Mouse (Mus musculus) intestine, embryonic 14.5 days (tissue): ENCODE measurements around the gene Rnf166. TPM values are rescaled to one million over a fixed set of nuclear protein-coding genes. Genes with fewer than 3 reads are reported as not detected.

Source experiments
- ATAC-seq: fragments of 200-750 bp; cut with Nextera tagmentation; replicated peaks from 2 replicates; pipeline ENCODE4 v1.8.0; 2017; ENCODE audit warnings: low read depth, moderate number of reproducible peaks, moderate TSS enrichment, moderate library complexity; ENCODE audit not compliant: low FRiP score, low TSS enrichment
- DNase-seq: peaks from one replicate; pipeline ENCODE4 v3.0.0-alpha.2; 2018; ENCODE audit warnings: low spot score
- H3K27ac ChIP-seq: fragments of 300-500 bp; sonication (generic); 2 replicates; pipeline ENCODE4 v1.5.1; 2014; ENCODE audit warnings: low read depth, mild to moderate bottlenecking, control low read depth
- H3K27me3 ChIP-seq: fragments of 300-500 bp; sonication (generic); replicated peaks from 2 replicates; pipeline ENCODE4 v1.6.1; 2014; ENCODE audit warnings: low read length, control low read depth; ENCODE audit not compliant: control insufficient read depth, insufficient read depth
- H3K36me3 ChIP-seq: fragments of 300-500 bp; sonication (generic); 2 replicates; pipeline ENCODE4 v1.6.1; 2014; ENCODE audit warnings: low read length, control low read depth; ENCODE audit not compliant: control insufficient read depth, insufficient read depth
- H3K4me1 ChIP-seq: fragments of 300-500 bp; sonication (generic); replicated peaks from 2 replicates; pipeline ENCODE4 v1.6.1; 2014; ENCODE audit warnings: low read length, control low read depth, mixed read lengths; ENCODE audit not compliant: control insufficient read depth, insufficient read depth
- H3K4me2 ChIP-seq: fragments of 300-500 bp; sonication (generic); 2 replicates; pipeline ENCODE4 v1.6.1; 2014; ENCODE audit warnings: low read length
- H3K4me3 ChIP-seq: fragments of 300-500 bp; sonication (generic); 2 replicates; pipeline ENCODE4 v1.5.1; 2014; ENCODE audit warnings: low read depth, low read length, control low read depth, mixed read lengths
- H3K9ac ChIP-seq: fragments of 300-500 bp; sonication (generic); 2 replicates; pipeline ENCODE4 v1.6.1; 2014; ENCODE audit warnings: mild to moderate bottlenecking, low read length
- H3K9me3 ChIP-seq: fragments of 300-500 bp; sonication (generic); 2 replicates; pipeline ENCODE4 v1.6.1; 2016; ENCODE audit warnings: low read length, control low read depth; ENCODE audit not compliant: control insufficient read depth
- WGBS: fragments of 180-500 bp; shearing (Covaris S2); extraction: QIAGEN DNeasy Blood & Tissue Kit; methylation state at CpG from one replicate; pipeline ENCODE4 v1.1.7; 2014; 5-methylcytosine and 5-hydroxymethylcytosine counted together
- polyA plus RNA-seq: library from polyadenylated mRNA; unstranded; fragments of >200 nt; fragmentation: Nextera tagmentation; extraction: Ambion mirVana; gene quantifications from 2 replicates; pipeline ENCODE4 v1.2.1, GENCODE M21; 2014

The Rnf166 gene
- polyA plus RNA-seq, 1 experiment from 2014 or later: 31.4 TPM

GRCm38 (mm10) chr8:122431694-122432442 lies 44.0 kb downstream of the Rnf166 start:
- ATAC-seq (peak; percentile 4; the same call in 1 of the 2 replicates), DNase-seq (peak; percentile 82)
- Histone ChIP-seq H3K4me1 (peaks cover 18% of the 10 kb centered on the region), H3K9me3 (no peaks in the 10 kb centered on the region), H3K36me3 (peaks cover 26% of the 10 kb centered on the region), H3K27ac (peak overlapping the region; percentile 76), H3K4me2 (peak overlapping the region; percentile 75), H3K27me3 (no peaks in the 10 kb centered on the region), H3K4me3 (peak overlapping the region; percentile 37), H3K9ac (peak overlapping the region; percentile 49)
- 31% methylated on average over 18 of the region's 18 CpGs for WGBS

- Histone ChIP-seq H3K36me3 (peaks cover 22% of the 10 kb centered on the region), H3K27me3 (no peaks in the 10 kb centered on the region), H3K9me3 (no peaks in the 10 kb centered on the region), H3K27ac (no peak overlapping the region), H3K9ac (no peak overlapping the region), H3K4me3 (no peak overlapping the region), H3K4me1 (peaks cover 18% of the 10 kb centered on the region), H3K4me2 (no peak overlapping the region)
- no peak for ATAC-seq
- WGBS: 78% methylated on average over 3 of the region's 3 CpGs
- no peak for DNase-seq
These were observed 45.2 kb downstream of the Rnf166 start for GRCm38 (mm10) chr8:122430646-122431045.

GRCm38 (mm10) chr8:122430058-122430636 lies 45.7 kb downstream of the Rnf166 start:
- no peak overlapping the region for H3K9ac ChIP-seq
- no peak overlapping the region for H3K4me3 ChIP-seq
- DNase-seq (no peak), ATAC-seq (no peak)
- H3K36me3 ChIP-seq: peaks cover 20% of the 10 kb centered on the region
- no peak overlapping the region for H3K27ac ChIP-seq
- no peaks in the 10 kb centered on the region for H3K9me3 ChIP-seq
- peaks cover 18% of the 10 kb centered on the region for H3K4me1 ChIP-seq
- H3K27me3 ChIP-seq: no peaks in the 10 kb centered on the region
- WGBS: 86% methylated on average over 10 of the region's 10 CpGs
- H3K4me2 ChIP-seq: no peak overlapping the region

GRCm38 (mm10) chr8:122428163-122428562 lies 47.7 kb downstream of the Rnf166 start:
- H3K9me3 ChIP-seq: no peaks in the 10 kb centered on the region
- no peak overlapping the region for H3K4me3 ChIP-seq
- H3K9ac ChIP-seq: no peak overlapping the region
- H3K4me1 ChIP-seq: peaks cover 18% of the 10 kb centered on the region
- no peak for DNase-seq
- no peak overlapping the region for H3K4me2 ChIP-seq
- ATAC-seq: no peak
- H3K36me3 ChIP-seq: peaks cover 10% of the 10 kb centered on the region
- H3K27ac ChIP-seq: no peak overlapping the region
- H3K27me3 ChIP-seq: no peaks in the 10 kb centered on the region
- WGBS: 87% methylated on average over 9 of the region's 9 CpGs

- WGBS: 89% methylated on average over 7 of the region's 7 CpGs
- Histone ChIP-seq H3K36me3 (peaks cover 10% of the 10 kb centered on the region), H3K4me1 (peaks cover 15% of the 10 kb centered on the region)
These were observed 48.3 kb downstream of the Rnf166 start for GRCm38 (mm10) chr8:122427607-122428006.

GRCm38 (mm10) chr8:122426145-122426544 lies 49.7 kb downstream of the Rnf166 start:
- Histone ChIP-seq H3K27ac (no peak overlapping the region), H3K9me3 (no peaks in the 10 kb centered on the region), H3K9ac (no peak overlapping the region), H3K4me1 (peaks cover 5% of the 10 kb centered on the region), H3K4me3 (no peak overlapping the region), H3K36me3 (peaks cover 10% of the 10 kb centered on the region), H3K27me3 (no peaks in the 10 kb centered on the region), H3K4me2 (no peak overlapping the region)
- ATAC-seq (no peak), DNase-seq (no peak)
- WGBS: 70% methylated on average over 9 of the region's 9 CpGs

More at GRCm38 (mm10) chr8:122427607-122428006, 48.3 kb downstream of the Rnf166 start:
- DNase-seq (no peak), ATAC-seq (no peak)
- H3K27ac ChIP-seq: no peak overlapping the region
- H3K27me3 ChIP-seq: no peaks in the 10 kb centered on the region
- no peaks in the 10 kb centered on the region for H3K9me3 ChIP-seq
- H3K4me3 ChIP-seq: no peak overlapping the region
- no peak overlapping the region for H3K4me2 ChIP-seq
- no peak overlapping the region for H3K9ac ChIP-seq

GRCm38 (mm10) chr8:122423659-122424058 lies 52.2 kb downstream of the Rnf166 start:
- Histone ChIP-seq H3K36me3 (peaks cover 10% of the 10 kb centered on the region), H3K4me3 (no peak overlapping the region), H3K4me1 (no peaks in the 10 kb centered on the region), H3K27me3 (no peaks in the 10 kb centered on the region), H3K9me3 (no peaks in the 10 kb centered on the region), H3K9ac (no peak overlapping the region), H3K4me2 (no peak overlapping the region), H3K27ac (no peak overlapping the region)
- no peak for ATAC-seq
- 39% methylated on average over 5 of the region's 5 CpGs for WGBS
- DNase-seq: no peak

GRCm38 (mm10) chr8:122423217-122423616 lies 52.6 kb downstream of the Rnf166 start:
- H3K4me1 ChIP-seq: no peaks in the 10 kb centered on the region
- no peak for ATAC-seq
- H3K4me2 ChIP-seq: no peak overlapping the region
- WGBS: 87% methylated on average over 24 of the region's 24 CpGs
- H3K9ac ChIP-seq: no peak overlapping the region
- no peaks in the 10 kb centered on the region for H3K27me3 ChIP-seq
- H3K4me3 ChIP-seq: no peak overlapping the region
- peaks cover 13% of the 10 kb centered on the region for H3K36me3 ChIP-seq
- DNase-seq: no peak
- H3K27ac ChIP-seq: no peak overlapping the region
- no peaks in the 10 kb centered on the region for H3K9me3 ChIP-seq
